Mouse (Mus musculus) neutrophil, adult 65 days (primary cell): ENCODE data around the gene Defa35. TPM values are rescaled to one million over a fixed set of nuclear protein-coding genes. Genes with fewer than 3 reads are reported as not detected.

ENCODE experiments used
- total RNA-seq: library from RNA; stranded (reverse); gene quantifications from 2 replicates; pipeline ENCODE4 v1.2.4, GENCODE M21; 2023

The Defa35 gene
- not detected in 2 replicates for total RNA-seq

GRCm38 (mm10) chr8:21064738-21065137 lies at the start of gene Defa35:
TSS of gene Defa35 (plus strand) at chr8:21065038.

GRCm38 (mm10) chr8:21025245-21025644 lies 39.6 kb upstream of the Defa35 start, which contains the start of gene Defa21:
TSS of gene Defa21 (plus strand) at chr8:21025545.

GRCm38 (mm10) chr8:21054747-21055146 lies 10.1 kb upstream of the Defa35 start, which contains the start of gene Defa23:
TSS of gene Defa23 (plus strand) at chr8:21055047.

GRCm38 (mm10) chr8:21084142-21084541 lies 19.3 kb downstream of the Defa35 start, which contains the start of gene Defa25:
TSS of gene Defa25 (plus strand) at chr8:21084442.

GRCm38 (mm10) chr8:21095950-21096349 lies 31.1 kb downstream of the Defa35 start, which contains the start of gene Gm14851:
TSS of gene Gm14851 (minus strand) at chr8:21096050.

Other genes starting within 250 kb of the Defa35 start
- gene Defb33, start 172.4 kb upstream of the Defa35 start, total RNA-seq: not detected in 2 replicates
- gene Gm15056, start 162.4 kb upstream of the Defa35 start, total RNA-seq: not detected in 2 replicates
- not detected in 2 replicates for gene Gm6040, start 143.0 kb upstream of the Defa35 start, total RNA-seq
- not detected in 2 replicates for gene AY761185, start 120.3 kb upstream of the Defa35 start, total RNA-seq
- not detected in 2 replicates for gene Defa21, start 39.5 kb upstream of the Defa35 start, total RNA-seq
- gene Defa23, start 10.0 kb upstream of the Defa35 start, total RNA-seq: not detected in 2 replicates
- gene Defa25, start 19.4 kb downstream of the Defa35 start, total RNA-seq: not detected in 2 replicates
- not detected in 2 replicates for gene Gm14851, start 31.0 kb downstream of the Defa35 start, total RNA-seq
- gene Defa30, start 69.6 kb downstream of the Defa35 start, total RNA-seq: not detected in 2 replicates
- not detected in 2 replicates for gene Defa22, start 97.2 kb downstream of the Defa35 start, total RNA-seq
- gene Defa31, start 126.6 kb downstream of the Defa35 start, total RNA-seq: not detected in 2 replicates
- not detected in 2 replicates for gene Gm15293, start 136.5 kb downstream of the Defa35 start, total RNA-seq
- not detected in 2 replicates for gene Gm15292, start 184.7 kb downstream of the Defa35 start, total RNA-seq